Mouse (Mus musculus): ENCODE measurements around the gene A3galt2. TPM values are rescaled to one million over a fixed set of nuclear protein-coding genes. Genes with fewer than 3 reads are reported as not detected.
A peak's percentile ranks its signal among the peaks of the same experiment; 100 is the strongest.

A3galt2 gene
- polyA plus RNA-seq, 1 experiment from 2014 or later = not detected

DNA sequence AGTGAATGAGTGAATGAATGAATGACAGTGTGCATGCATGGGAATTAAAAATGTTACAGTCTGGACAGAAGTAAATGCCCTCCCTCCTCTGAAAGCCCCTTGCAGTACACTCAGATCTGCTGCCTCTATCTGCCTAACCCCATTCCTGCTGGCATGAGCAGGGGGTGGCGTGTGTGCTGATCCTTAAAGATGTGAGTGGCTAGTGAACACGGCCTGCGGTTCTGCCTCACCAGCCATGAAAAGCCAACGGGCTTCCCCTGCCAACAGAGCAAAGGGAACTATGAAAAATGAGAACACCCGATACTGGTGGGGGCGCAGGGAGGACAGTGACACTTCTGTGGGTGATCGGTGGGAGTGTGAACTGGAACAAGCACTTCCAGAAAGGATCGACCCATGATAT lies 41.6 kb downstream of the A3galt2 start:
- Histone ChIP-seq H3K9me3 (replicated peaks) (no peaks in the 10 kb centered on the region), H3K9ac (no peak overlapping the region), H3K4me3 (no peak overlapping the region), H3K36me3 (no peaks in the 10 kb centered on the region), H3K4me1 (replicated peaks) (peaks cover 53% of the 10 kb centered on the region), H3K27ac (no peak overlapping the region), H3K4me2 (no peak overlapping the region), H3K27me3 (no peaks in the 10 kb centered on the region)
- ATAC-seq (replicated peaks; ENCODE audit: insufficient number of reproducible peaks, insufficient read depth, low FRiP score, low read depth) = no peak
- 81% methylated on average over 8 of the region's 8 CpGs for WGBS

GRCm38 (mm10) chr4:128801675-128802465 lies 46.7 kb downstream of the A3galt2 start:
- ATAC-seq (replicated peaks; ENCODE audit: insufficient number of reproducible peaks, insufficient read depth, low FRiP score, low read depth) = no peak
- Histone ChIP-seq H3K36me3 (no peaks in the 10 kb centered on the region), H3K27me3 (no peaks in the 10 kb centered on the region), H3K4me2 (no peak overlapping the region), H3K9ac (0 out of 2 replicates have a peak overlapping the region, but pooled peaks have one; percentile 23), H3K27ac (no peak overlapping the region), H3K9me3 (replicated peaks) (no peaks in the 10 kb centered on the region), H3K4me1 (replicated peaks) (peaks cover 53% of the 10 kb centered on the region), H3K4me3 (no peak overlapping the region)
- 41% methylated on average over 9 of the region's 9 CpGs for WGBS

- Histone ChIP-seq H3K4me2 (peak overlapping the region; percentile 81), H3K4me1 (replicated peaks) (peaks cover 44% of the 10 kb centered on the region), H3K27me3 (no peaks in the 10 kb centered on the region), H3K9ac (peak overlapping the region; percentile 18; the same call in 1 of the 2 replicates), H3K9me3 (replicated peaks) (no peaks in the 10 kb centered on the region), H3K4me3 (peak overlapping the region; percentile 65; the same call in 1 of the 2 replicates), H3K27ac (peak overlapping the region; percentile 96), H3K36me3 (no peaks in the 10 kb centered on the region)
- ATAC-seq (replicated peaks; ENCODE audit: insufficient number of reproducible peaks, insufficient read depth, low FRiP score, low read depth) = no peak
- WGBS = 49% methylated on average over 5 of the region's 5 CpGs
Observed at GRCm38 (mm10) chr4:128803569-128803968, 48.4 kb downstream of the A3galt2 start.

DNA sequence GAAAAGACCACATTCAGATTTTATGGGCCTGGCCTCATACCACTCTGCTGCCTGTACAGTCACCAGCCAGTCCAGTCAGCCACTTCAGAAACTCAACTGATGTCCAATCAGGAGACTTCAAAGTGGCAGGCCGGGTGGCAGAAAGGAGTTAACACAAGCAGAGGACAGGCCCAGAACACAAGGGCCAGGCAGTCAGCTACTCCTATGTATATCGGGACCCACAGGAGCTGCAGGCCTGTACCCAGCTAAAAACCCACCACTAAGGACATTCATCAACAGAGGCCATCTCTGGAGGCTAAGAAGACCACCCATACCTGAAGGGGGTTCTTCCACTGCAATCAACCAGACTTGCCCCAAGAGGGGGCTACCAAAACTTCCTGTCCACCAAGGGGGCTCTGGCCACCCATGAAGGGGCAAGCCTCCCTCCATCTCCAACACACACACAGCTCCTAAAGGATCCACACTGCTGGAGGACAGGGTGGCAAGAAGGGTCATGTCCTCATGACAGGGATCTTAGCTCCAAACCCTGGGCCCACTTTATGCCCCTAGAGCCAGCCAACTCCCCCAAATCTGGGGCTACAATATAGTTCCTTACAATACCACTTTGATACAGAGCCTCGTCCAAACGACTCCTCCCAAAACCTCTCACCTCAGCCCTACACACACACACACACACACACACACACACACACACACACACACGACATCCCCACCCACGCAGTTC lies 49.4 kb downstream of the A3galt2 start:
- H3K4me3 ChIP-seq = peak overlapping the region; percentile 65
- no peaks in the 10 kb centered on the region for H3K36me3 ChIP-seq
- H3K27ac ChIP-seq = peak overlapping the region; percentile 96
- peak overlapping the region; percentile 81 for H3K4me2 ChIP-seq
- H3K4me1 ChIP-seq (replicated peaks) = peaks cover 43% of the 10 kb centered on the region
- H3K9me3 ChIP-seq (replicated peaks) = no peaks in the 10 kb centered on the region
- H3K9ac ChIP-seq = peak overlapping the region; percentile 98
- H3K27me3 ChIP-seq = no peaks in the 10 kb centered on the region
- 4% methylated on average over 6 of the region's 6 CpGs for WGBS
- 0 out of 2 replicates have a peak, but pooled peaks have one; percentile 0 for ATAC-seq (replicated peaks; ENCODE audit: insufficient number of reproducible peaks, insufficient read depth, low FRiP score, low read depth)

GRCm38 (mm10) chr4:128805150-128806042 lies 50.2 kb downstream of the A3galt2 start:
- no peaks in the 10 kb centered on the region for H3K27me3 ChIP-seq
- peak overlapping the region; percentile 98 for H3K9ac ChIP-seq
- H3K4me1 ChIP-seq (replicated peaks) = peaks cover 43% of the 10 kb centered on the region
- ATAC-seq (replicated peaks; ENCODE audit: insufficient number of reproducible peaks, insufficient read depth, low FRiP score, low read depth) = peak; percentile 19
- WGBS = 1% methylated on average over 58 of the region's 74 CpGs
- no peaks in the 10 kb centered on the region for H3K9me3 ChIP-seq (replicated peaks)
- H3K27ac ChIP-seq = peak overlapping the region; percentile 96
- peak overlapping the region; percentile 81 for H3K4me2 ChIP-seq
- H3K4me3 ChIP-seq = peak overlapping the region; percentile 65
- H3K36me3 ChIP-seq = no peaks in the 10 kb centered on the region

- peak within 1 kb of the TSS; percentile 98 for H3K9ac ChIP-seq
- no peaks in the 10 kb centered on the region for H3K9me3 ChIP-seq (replicated peaks)
- H3K27me3 ChIP-seq = no peaks in the 10 kb centered on the region
- H3K4me3 ChIP-seq = peak within 1 kb of the TSS; percentile 65
- peak within 1 kb of the TSS; percentile 81 for H3K4me2 ChIP-seq
- peaks cover 47% of the 10 kb centered on the region for H3K4me1 ChIP-seq (replicated peaks)
- ATAC-seq (replicated peaks; ENCODE audit: insufficient number of reproducible peaks, insufficient read depth, low FRiP score, low read depth) = peak; percentile 63
- H3K27ac ChIP-seq = peak within 1 kb of the TSS; percentile 96
- no peaks in the 10 kb centered on the region for H3K36me3 ChIP-seq
- whole genome bisulfite sequencing = under 1% methylated on average over 66 of the region's 111 CpGs
Observed at GRCm38 (mm10) chr4:128806043-128806826, 51.1 kb downstream of the A3galt2 start, which contains the start of gene Zfp362. Zfp362 (minus strand) TSS chr4:128806045.

DNA sequence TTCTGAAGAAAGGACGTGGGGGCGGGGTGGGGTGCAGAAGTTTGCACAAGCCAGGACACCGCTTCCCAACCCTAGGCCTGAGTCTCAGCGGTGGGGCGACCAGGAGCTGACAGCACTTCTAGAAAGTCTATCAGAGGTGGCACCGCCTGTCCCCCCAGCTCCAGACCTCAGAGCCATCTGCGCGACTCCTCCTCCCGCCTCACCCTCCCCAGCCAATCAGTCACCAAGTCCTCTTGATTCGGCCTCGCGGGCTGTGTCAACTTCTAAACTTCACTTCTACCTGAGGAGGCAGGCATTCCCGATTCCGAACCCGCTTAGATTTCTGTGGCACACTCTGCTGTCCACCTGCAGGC lies 51.6 kb downstream of the A3galt2 start:
- Histone ChIP-seq H3K4me1 (replicated peaks) (peaks cover 42% of the 10 kb centered on the region), H3K4me3 (peak overlapping the region; percentile 65), H3K27ac (peak overlapping the region; percentile 96), H3K36me3 (no peaks in the 10 kb centered on the region), H3K4me2 (peak overlapping the region; percentile 81), H3K9ac (peak overlapping the region; percentile 98), H3K27me3 (no peaks in the 10 kb centered on the region), H3K9me3 (replicated peaks) (no peaks in the 10 kb centered on the region)
- WGBS = 3% methylated on average over 15 of the region's 15 CpGs
- peak; percentile 45 for ATAC-seq (replicated peaks; ENCODE audit: insufficient number of reproducible peaks, insufficient read depth, low FRiP score, low read depth)

DNA sequence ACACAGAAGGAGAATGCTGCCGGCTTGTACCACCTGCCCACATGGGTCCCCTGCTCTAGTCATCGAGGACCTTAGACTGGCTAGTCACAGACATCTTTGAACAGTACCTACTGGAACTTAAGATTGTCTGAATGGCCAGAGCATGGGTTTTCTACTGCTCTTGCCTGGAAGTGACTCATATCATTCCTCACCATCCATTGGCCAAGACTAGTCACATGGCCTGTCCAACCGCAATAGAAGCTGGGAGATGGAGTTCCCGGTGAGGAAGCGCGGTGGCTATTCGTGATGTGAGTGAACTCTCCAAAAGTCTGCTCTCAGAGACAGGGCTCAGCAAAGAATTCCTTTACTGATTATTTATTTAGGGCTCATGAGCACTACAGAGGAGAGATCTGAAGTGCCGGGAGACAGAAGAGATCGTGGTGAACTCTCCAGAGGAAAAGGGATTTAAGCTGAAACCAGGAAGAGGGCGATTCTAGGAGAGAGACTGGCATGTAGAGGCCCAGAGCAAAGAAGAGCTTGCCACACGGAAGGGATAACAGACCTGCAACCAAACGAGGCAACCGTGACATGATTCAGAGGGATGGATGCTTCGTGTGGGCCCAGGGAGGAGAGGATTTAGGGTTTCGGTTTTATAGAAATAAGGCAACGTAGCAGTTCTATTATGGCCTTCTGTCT lies 56.4 kb downstream of the A3galt2 start:
- Histone ChIP-seq H3K9me3 (replicated peaks) (no peaks in the 10 kb centered on the region), H3K4me3 (peak overlapping the region; percentile 52), H3K9ac (peak overlapping the region; percentile 43), H3K27ac (peak overlapping the region; percentile 41), H3K4me2 (peak overlapping the region; percentile 68), H3K27me3 (no peaks in the 10 kb centered on the region), H3K36me3 (no peaks in the 10 kb centered on the region), H3K4me1 (replicated peaks) (peaks cover 19% of the 10 kb centered on the region)
- WGBS = 11% methylated on average over 16 of the region's 16 CpGs
- ATAC-seq (replicated peaks; ENCODE audit: insufficient number of reproducible peaks, insufficient read depth, low FRiP score, low read depth) = peak; percentile 86

DNA sequence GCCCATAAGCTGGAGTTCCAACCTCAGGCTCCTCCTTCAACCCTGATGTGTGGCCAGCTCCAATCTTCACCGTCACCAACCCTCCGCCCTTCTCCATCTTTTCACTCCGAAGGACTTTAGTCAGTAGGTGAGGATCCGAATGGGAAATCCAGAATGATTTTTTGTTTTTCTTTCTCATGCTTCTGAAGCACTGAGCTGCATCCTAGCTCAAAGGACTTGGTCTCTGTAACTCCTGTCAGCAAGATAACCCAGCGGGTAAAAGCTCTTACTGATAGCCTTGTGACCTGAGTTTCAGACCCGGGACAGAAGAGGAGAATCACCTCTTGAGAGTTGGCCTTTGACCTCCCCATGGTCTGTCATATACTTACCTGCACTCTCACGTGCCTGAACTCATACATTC lies 61.8 kb downstream of the A3galt2 start:
- Histone ChIP-seq H3K9me3 (replicated peaks) (no peaks in the 10 kb centered on the region), H3K4me2 (no peak overlapping the region), H3K9ac (no peak overlapping the region), H3K4me3 (no peak overlapping the region), H3K4me1 (replicated peaks) (peaks cover 6% of the 10 kb centered on the region), H3K27ac (no peak overlapping the region), H3K36me3 (no peaks in the 10 kb centered on the region), H3K27me3 (no peaks in the 10 kb centered on the region)
- 34% methylated on average over 7 of the region's 7 CpGs for WGBS
- no peak for ATAC-seq (replicated peaks; ENCODE audit: insufficient number of reproducible peaks, insufficient read depth, low FRiP score, low read depth)

All from heart, embryonic 15.5 days (tissue).